Mouse (Mus musculus): ENCODE data around the gene Crtc1.

Gene Crtc1

DNA sequence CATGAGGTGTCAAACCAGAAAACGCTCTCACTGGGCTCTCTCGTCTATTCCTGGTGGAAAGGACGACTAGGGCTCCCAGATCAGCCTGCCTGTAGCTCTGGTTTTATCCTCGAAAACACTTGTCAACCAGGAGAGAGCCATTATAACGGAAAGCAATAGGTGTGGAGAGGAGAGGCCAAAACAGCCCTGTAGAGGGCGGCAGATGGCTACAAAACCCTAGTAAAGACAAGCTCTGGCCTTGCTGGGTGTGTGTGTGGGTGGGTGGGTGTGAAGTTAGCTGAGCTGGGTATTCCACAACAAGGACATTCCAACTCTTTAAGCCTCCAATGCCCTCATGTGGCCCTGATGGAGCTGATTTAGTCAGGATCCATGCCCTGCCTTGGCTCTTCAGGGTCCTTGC lies 95.7 kb downstream of the Crtc1 start:
- DNase-seq: peak; percentile 78 to 79

GRCm38 (mm10) chr8:70343076-70343475 lies 96.3 kb downstream of the Crtc1 start:
- DNase-seq: no peak

GRCm38 (mm10) chr8:70342007-70342406 lies 97.4 kb downstream of the Crtc1 start:
- no peak for DNase-seq

GRCm38 (mm10) chr8:70340659-70341058 lies 98.7 kb downstream of the Crtc1 start:
- DNase-seq: no peak

DNA sequence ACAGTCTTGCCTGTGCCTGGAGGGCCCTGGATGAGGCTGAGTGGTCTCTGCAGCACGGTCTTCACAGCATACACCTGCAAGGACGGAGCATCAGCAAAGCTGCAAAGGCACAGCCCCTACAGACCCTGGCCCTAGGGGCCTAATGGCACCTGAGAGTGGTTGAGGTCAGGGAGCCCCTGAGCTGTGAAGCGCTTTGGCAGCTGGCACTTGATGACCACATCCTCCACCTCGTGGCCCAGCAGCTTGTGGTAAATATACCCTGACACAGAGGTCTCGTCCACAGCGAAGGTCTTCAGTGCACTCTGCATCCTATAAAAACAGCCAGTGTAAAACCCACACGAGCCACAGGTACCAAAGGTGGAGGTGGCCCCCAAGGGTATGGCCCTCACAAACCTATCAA lies 100.4 kb downstream of the Crtc1 start:
- no peak for DNase-seq

- DNase-seq: no peak
Observed at GRCm38 (mm10) chr8:70332878-70333202, 106.5 kb downstream of the Crtc1 start.
